Mouse (Mus musculus): ENCODE data around the gene Ampd3.

DNA sequence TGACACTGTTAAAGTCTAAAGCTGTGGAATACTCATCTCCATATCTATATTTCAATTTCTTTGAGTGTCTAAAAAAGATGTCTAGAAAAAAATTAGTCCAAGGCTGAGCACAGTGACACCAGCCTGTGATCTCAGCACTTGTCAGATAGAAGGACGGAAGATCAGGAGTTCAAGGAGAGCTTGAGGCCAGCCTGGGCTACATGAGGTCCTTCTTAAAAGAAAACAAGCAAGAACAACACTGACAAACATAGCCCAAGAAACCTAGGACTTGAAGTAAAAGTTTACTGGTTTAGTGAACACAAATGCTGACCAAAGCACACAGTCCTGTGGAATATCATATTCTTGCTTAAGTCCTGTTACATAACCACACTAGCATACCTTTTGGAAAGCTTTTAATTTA lies 66.0 kb downstream of the Ampd3 start:
- TF ChIP-seq CTCF (IDR thresholded peaks at IDR 0.05; ENCODE audit: control insufficient read depth, insufficient read depth, insufficient read length): no peak
- no peak for TF ChIP-seq CEBPB (IDR thresholded peaks at IDR 0.05; ENCODE audit: low read depth)

Measured in C2C12 (cell line).